In genomic region chr10:53385438-53385837, GRCm38 (mm10) we compare ENCODE assay signal across 14 mouse cellular contexts. TPM values are rescaled to one million over a fixed set of nuclear protein-coding genes. Genes with fewer than 3 reads are reported as not detected.
"Had no signal": no experiment of that assay in that cellular context is flagged by ENCODE, and none has a peak within 500 bp of the region (broad histone marks: within the 10 kb centered on the region; RNA-seq: fewer than 3 reads in every experiment).

No protein-coding gene starts in this region.

- ATAC-seq: midbrain, embryonic 15.5 days had no signal

- H3K27ac ChIP-seq: left cerebral cortex, adult 2 months; limb, embryonic 10.5 days; liver, embryonic 15.5 days; macrophage; midbrain, embryonic 10.5 days; midbrain, embryonic 15.5 days had no signal

- H3K4me2 ChIP-seq: liver, embryonic 11.5 days; liver, embryonic 15.5 days; midbrain, embryonic 15.5 days had no signal

- H3K4me1 ChIP-seq: limb, embryonic 10.5 days; midbrain, embryonic 10.5 days had no signal

- H3K27me3 ChIP-seq: liver, embryonic 15.5 days; midbrain, embryonic 15.5 days had no signal

- H3K9me3 ChIP-seq: limb, embryonic 10.5 days; liver, embryonic 15.5 days; midbrain, embryonic 10.5 days; midbrain, embryonic 15.5 days had no signal

- H3K9ac ChIP-seq: liver, embryonic 15.5 days; midbrain, embryonic 15.5 days had no signal

- H3K36me3 ChIP-seq: limb, embryonic 10.5 days; liver, embryonic 15.5 days; midbrain, embryonic 10.5 days; midbrain, embryonic 15.5 days had no signal

- H3K4me3 ChIP-seq: left cerebral cortex, adult 2 months; limb, embryonic 10.5 days; liver, embryonic 15.5 days; midbrain, embryonic 10.5 days; midbrain, embryonic 15.5 days had no signal

- DNase-seq: kidney, adult 11 months; kidney, postnatal 10 days; kidney, postnatal 4 days; lung, adult 2 months; lung, postnatal 10 days; right cerebral cortex, postnatal 14 days; thymus, postnatal 4 days had no signal

RNA-seq across cellular contexts. Expression of gene Pln, which starts 48.0 kb away (rescaled TPM):
- polyA plus RNA-seq: macrophage had no signal
